Mouse (Mus musculus): Measurements from ENCODE around the gene Mgat4a. TPM values are rescaled to one million over a fixed set of nuclear protein-coding genes. Genes with fewer than 3 reads are reported as not detected.
A peak's percentile ranks its signal among the peaks of the same experiment; 100 is the strongest.

Mgat4a gene
- polyA plus RNA-seq, 1 experiment from 2014 or later = 59.1 TPM

DNA sequence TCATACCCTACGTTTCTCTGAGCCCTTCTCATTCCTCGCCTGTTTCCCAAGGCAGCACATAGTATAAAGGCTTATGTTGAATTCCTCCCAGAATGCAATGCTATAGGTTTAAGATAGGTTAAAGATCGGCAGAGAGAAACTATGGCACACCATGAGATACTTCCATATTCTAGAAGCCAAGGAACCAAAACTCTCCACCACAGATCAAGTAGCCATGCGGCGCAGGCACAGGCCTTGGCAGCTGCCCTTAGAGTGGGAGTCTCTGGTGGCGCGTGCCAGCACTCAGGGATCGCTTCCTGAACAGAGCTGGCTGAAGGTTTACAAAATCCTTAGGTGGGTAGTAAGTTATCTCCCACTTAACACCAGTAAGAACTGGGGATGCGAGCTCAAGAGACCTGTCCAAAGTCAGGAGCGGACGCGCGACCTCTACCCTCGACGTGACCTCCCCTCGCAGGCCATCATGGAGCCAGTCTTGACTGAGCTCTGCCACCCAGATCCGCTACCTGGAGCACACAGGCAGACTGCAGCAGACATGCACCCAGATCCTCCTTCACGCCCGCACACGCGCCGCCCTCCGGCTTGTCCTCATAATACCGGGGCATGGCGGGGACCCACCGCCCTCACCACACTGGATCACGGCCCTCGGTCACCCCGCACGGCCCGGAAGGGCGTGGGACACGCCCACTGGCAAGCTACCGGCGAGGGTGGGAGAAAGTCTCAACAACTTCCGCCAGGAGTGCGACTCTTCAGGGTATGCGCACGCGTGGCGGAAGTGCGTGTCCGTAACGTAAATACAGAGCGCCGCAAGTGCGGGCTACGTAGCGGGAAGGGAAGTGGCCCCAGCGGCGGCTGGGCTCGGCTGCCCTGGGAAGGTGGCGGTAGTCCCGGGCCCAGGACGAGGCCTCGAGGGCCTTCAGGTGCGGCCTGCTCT, 111.2 kb downstream of the Mgat4a start, which contains the start of the genes Coa5 and Unc50:
Gene Coa5, minus strand, starts transcription at position 738 of the 931 bp plus-strand sequence.
Gene Unc50, plus strand, starts transcription at position 774 of the 931 bp plus-strand sequence.
- Histone ChIP-seq H3K27me3 (replicated peaks; ENCODE audit: control insufficient read depth, insufficient read depth, low read length) (no peaks in the 10 kb centered on the region), H3K27ac (ENCODE audit: low read depth, low read length) (peak within 1 kb of the TSS; percentile 92), H3K9ac (ENCODE audit: low read depth, low read length) (peak within 1 kb of the TSS; percentile 86), H3K4me1 (replicated peaks; ENCODE audit: control insufficient read depth, insufficient read depth, low read length) (no peaks in the 10 kb centered on the region; the same call in none of the 2 replicates), H3K36me3 (ENCODE audit: control insufficient read depth, insufficient read depth) (peaks cover 26% of the 10 kb centered on the region), H3K4me2 (replicated peaks; ENCODE audit: low read depth) (peak within 1 kb of the TSS; percentile 84), H3K9me3 (ENCODE audit: control insufficient read depth) (no peaks in the 10 kb centered on the region), H3K4me3 (ENCODE audit: low read depth, low read length) (peak within 1 kb of the TSS; percentile 87)
- WGBS = 2% methylated on average over 57 of the region's 57 CpGs
- peak; percentile 40 for TF ChIP-seq CTCF (IDR thresholded peaks at IDR 0.05; ENCODE audit: low read depth)
- ATAC-seq = peak; percentile 95

DNA sequence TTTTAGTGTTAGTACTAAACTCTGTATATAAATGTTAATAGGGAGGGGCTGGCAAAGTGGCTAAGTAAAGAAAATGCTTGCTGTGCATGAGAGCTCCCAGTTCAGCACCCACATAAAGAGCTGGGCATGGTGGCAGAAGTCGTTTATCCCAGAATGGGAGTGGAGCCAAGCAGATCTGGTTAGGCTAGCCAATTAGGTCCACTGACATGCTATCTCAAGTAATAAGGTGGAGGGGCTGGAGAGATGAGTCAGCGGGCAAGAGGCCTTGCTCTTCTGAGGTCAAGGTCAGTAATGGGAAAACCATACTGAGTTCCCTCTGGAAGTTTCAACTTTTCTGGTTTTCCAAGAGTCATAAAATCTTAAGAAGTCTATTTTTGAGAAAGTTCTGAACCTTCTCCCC, 111.9 kb downstream of the Mgat4a start:
- peak overlapping the region; percentile 87 for H3K4me3 ChIP-seq (ENCODE audit: low read depth, low read length)
- H3K27me3 ChIP-seq (replicated peaks; ENCODE audit: control insufficient read depth, insufficient read depth, low read length) = no peaks in the 10 kb centered on the region
- no peak for TF ChIP-seq CTCF (IDR thresholded peaks at IDR 0.05; ENCODE audit: low read depth)
- no peak overlapping the region for H3K9ac ChIP-seq (ENCODE audit: low read depth, low read length)
- H3K4me1 ChIP-seq (replicated peaks; ENCODE audit: control insufficient read depth, insufficient read depth, low read length) = no peaks in the 10 kb centered on the region; the same call in none of the 2 replicates
- H3K36me3 ChIP-seq (ENCODE audit: control insufficient read depth, insufficient read depth) = peaks cover 27% of the 10 kb centered on the region
- H3K27ac ChIP-seq (ENCODE audit: low read depth, low read length) = peak overlapping the region; percentile 92; the same call in 1 of the 2 replicates
- peak overlapping the region; percentile 84 for H3K4me2 ChIP-seq (replicated peaks; ENCODE audit: low read depth)
- 0 out of 2 replicates have a peak, but pooled peaks cover 3% of the 10 kb centered on the region for H3K9me3 ChIP-seq (ENCODE audit: control insufficient read depth)
- no peak for ATAC-seq
- WGBS = 39% methylated on average over 2 of the region's 2 CpGs

DNA sequence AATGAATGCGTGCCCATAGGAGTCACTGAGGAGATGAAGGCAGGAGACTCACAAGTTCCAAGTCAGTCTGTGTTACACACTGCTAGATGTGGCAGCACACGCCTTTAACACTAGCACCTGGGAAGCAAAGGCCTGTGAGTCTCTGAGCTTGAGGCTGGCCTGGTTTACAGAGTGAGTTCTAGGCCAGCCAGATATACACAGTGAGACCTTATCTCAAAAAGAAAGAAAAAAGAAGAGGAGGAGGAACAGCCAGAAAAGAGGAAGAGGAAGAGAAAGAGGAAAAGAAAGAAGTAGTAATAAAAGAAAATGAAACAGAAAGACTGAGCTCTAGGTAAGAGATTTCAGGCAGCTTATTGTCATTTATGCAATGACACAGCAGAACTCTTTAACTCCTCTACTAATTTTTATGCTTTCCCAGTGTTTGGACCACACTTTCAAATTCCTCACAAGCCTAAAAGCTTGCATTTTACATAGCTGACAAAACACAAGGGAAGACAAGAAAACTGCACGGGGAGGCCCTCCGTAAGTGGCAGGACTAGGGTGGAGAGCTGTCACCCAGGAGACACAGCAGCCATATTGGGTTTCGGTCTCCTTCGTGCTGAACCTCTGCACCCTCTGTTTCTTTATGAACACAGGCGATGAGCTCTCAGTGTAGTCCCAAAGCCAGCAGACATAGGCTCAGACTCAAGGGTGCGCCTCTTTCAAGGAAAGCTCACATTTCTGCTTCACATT, 113.5 kb downstream of the Mgat4a start:
- H3K4me2 ChIP-seq (replicated peaks; ENCODE audit: low read depth) = no peak overlapping the region
- no peak for TF ChIP-seq CTCF (IDR thresholded peaks at IDR 0.05; ENCODE audit: low read depth)
- H3K4me3 ChIP-seq (ENCODE audit: low read depth, low read length) = no peak overlapping the region
- H3K9ac ChIP-seq (ENCODE audit: low read depth, low read length) = no peak overlapping the region
- H3K9me3 ChIP-seq (ENCODE audit: control insufficient read depth) = 0 out of 2 replicates have a peak, but pooled peaks cover 3% of the 10 kb centered on the region
- H3K36me3 ChIP-seq (ENCODE audit: control insufficient read depth, insufficient read depth) = peaks cover 14% of the 10 kb centered on the region
- H3K27me3 ChIP-seq (replicated peaks; ENCODE audit: control insufficient read depth, insufficient read depth, low read length) = no peaks in the 10 kb centered on the region
- H3K27ac ChIP-seq (ENCODE audit: low read depth, low read length) = no peak overlapping the region
- ATAC-seq = no peak
- H3K4me1 ChIP-seq (replicated peaks; ENCODE audit: control insufficient read depth, insufficient read depth, low read length) = no peaks in the 10 kb centered on the region; the same call in none of the 2 replicates
- 96% methylated on average over 8 of the region's 8 CpGs for WGBS

DNA sequence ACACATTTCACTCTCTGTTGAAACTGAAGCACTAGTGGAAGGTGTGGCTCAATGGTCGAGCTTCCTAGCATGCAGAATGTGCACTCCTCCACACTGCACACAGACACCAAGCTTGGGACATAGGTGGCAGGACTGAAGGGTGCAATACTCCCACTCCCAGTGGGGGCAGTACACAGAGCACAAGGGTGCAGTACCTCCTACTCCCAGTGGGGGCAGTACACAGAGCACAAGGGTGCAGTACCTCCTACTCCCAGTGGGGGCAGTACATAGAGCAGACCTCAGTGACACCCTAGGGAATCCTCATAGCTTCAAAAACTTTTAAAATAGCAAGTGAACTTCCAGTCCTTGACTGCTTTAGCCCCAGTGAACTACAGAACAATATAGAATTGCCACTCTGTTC, 121.4 kb downstream of the Mgat4a start:
- H3K27me3 ChIP-seq (replicated peaks; ENCODE audit: control insufficient read depth, insufficient read depth, low read length) = no peaks in the 10 kb centered on the region
- no peak overlapping the region for H3K4me3 ChIP-seq (ENCODE audit: low read depth, low read length)
- no peak overlapping the region for H3K9ac ChIP-seq (ENCODE audit: low read depth, low read length)
- no peaks in the 10 kb centered on the region for H3K4me1 ChIP-seq (replicated peaks; ENCODE audit: control insufficient read depth, insufficient read depth, low read length)
- H3K4me2 ChIP-seq (replicated peaks; ENCODE audit: low read depth) = no peak overlapping the region
- ATAC-seq = peak; percentile 75
- H3K9me3 ChIP-seq (ENCODE audit: control insufficient read depth) = 0 out of 2 replicates have a peak, but pooled peaks cover 3% of the 10 kb centered on the region
- peaks cover 21% of the 10 kb centered on the region; the same call in 1 of the 2 replicates for H3K36me3 ChIP-seq (ENCODE audit: control insufficient read depth, insufficient read depth)
- H3K27ac ChIP-seq (ENCODE audit: low read depth, low read length) = no peak overlapping the region
- 88% methylated on average over 1 of the region's 1 CpGs for WGBS
- TF ChIP-seq CTCF (IDR thresholded peaks at IDR 0.05; ENCODE audit: low read depth) = peak; percentile 99

DNA sequence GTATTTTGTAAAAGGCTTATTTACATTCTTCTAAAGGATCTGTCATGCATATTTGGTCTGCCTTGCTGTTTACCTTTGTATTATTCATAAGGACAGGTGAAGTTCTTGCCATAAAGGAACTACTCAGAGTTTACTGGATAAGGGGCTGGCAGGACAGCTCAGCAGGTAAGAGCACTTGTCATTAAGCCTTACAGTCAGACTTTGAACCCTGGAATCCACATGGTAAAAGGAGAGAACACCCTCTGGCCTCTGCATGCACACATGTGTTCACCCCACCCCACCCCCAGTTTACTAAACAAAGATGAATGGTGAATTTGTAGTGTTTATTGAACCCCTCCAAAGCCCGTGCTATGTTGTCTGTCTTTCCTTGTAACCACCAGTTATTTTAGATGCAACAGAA, 125.4 kb downstream of the Mgat4a start:
- Histone ChIP-seq H3K4me2 (replicated peaks; ENCODE audit: low read depth) (no peak overlapping the region), H3K4me1 (replicated peaks; ENCODE audit: control insufficient read depth, insufficient read depth, low read length) (no peaks in the 10 kb centered on the region), H3K27me3 (replicated peaks; ENCODE audit: control insufficient read depth, insufficient read depth, low read length) (no peaks in the 10 kb centered on the region), H3K9ac (ENCODE audit: low read depth, low read length) (no peak overlapping the region), H3K36me3 (ENCODE audit: control insufficient read depth, insufficient read depth) (peaks cover 19% of the 10 kb centered on the region; the same call in 1 of the 2 replicates), H3K9me3 (ENCODE audit: control insufficient read depth) (no peaks in the 10 kb centered on the region), H3K27ac (ENCODE audit: low read depth, low read length) (no peak overlapping the region), H3K4me3 (ENCODE audit: low read depth, low read length) (no peak overlapping the region)
- WGBS = 78% methylated on average over 1 of the region's 1 CpGs
- TF ChIP-seq CTCF (IDR thresholded peaks at IDR 0.05; ENCODE audit: low read depth) = no peak
- ATAC-seq = peak; percentile 64; the same call in 1 of the 2 replicates

DNA sequence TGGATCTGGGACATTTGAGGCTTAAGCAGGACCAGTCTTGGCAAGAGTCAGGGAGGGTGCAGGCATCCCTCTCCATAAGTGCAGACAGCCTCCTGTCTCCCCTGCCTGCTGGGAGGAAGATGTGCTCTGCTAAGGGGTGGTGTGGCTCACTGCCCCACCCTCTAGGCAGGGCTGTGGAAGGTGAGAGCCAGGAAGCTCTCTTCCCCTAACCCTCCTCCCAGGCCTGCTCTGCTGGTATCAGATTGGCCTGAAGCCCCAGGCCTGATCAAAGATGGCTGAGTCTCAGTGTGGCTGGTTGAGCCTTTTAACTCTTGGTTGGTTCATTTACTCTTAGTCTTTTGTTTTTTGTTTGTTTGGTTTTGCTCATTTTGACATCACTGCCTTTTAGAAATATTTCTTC, 131.2 kb downstream of the Mgat4a start:
- H3K27me3 ChIP-seq (replicated peaks; ENCODE audit: control insufficient read depth, insufficient read depth, low read length) = no peaks in the 10 kb centered on the region
- no peak overlapping the region for H3K4me3 ChIP-seq (ENCODE audit: low read depth, low read length)
- no peak overlapping the region for H3K4me2 ChIP-seq (replicated peaks; ENCODE audit: low read depth)
- H3K4me1 ChIP-seq (replicated peaks; ENCODE audit: control insufficient read depth, insufficient read depth, low read length) = no peaks in the 10 kb centered on the region
- TF ChIP-seq CTCF (IDR thresholded peaks at IDR 0.05; ENCODE audit: low read depth) = no peak
- no peak overlapping the region for H3K27ac ChIP-seq (ENCODE audit: low read depth, low read length)
- no peak overlapping the region for H3K9ac ChIP-seq (ENCODE audit: low read depth, low read length)
- H3K9me3 ChIP-seq (ENCODE audit: control insufficient read depth) = no peaks in the 10 kb centered on the region
- no peak for ATAC-seq
- H3K36me3 ChIP-seq (ENCODE audit: control insufficient read depth, insufficient read depth) = no peaks in the 10 kb centered on the region

All from intestine, postnatal 0 days (tissue).